Mouse (Mus musculus): ENCODE measurements around the gene Nkd1. TPM values are rescaled to one million over a fixed set of nuclear protein-coding genes. Genes with fewer than 3 reads are reported as not detected.
A peak's percentile ranks its signal among the peaks of the same experiment; 100 is the strongest.

The Nkd1 gene
- 10 to 100 TPM; 19.7 to 25.5 TPM for total RNA-seq (2021)
- long read RNA-seq, experiment 1, transcript Nkd1-201 (10 exons, 3,035 nt) = major isoform, 30 of 40 reads
- long read RNA-seq, experiment 1, partial matches to known transcripts = 3 of 40 reads
- long read RNA-seq, experiment 1, other reads (novel, unspliced or antisense) = 7 of 40 reads
- long read RNA-seq, experiment 2, transcript Nkd1-201 (10 exons, 3,035 nt) = major isoform, 22 of 31 reads
- long read RNA-seq, experiment 2, partial matches to known transcripts = 6 of 31 reads
- long read RNA-seq, experiment 2, other reads (novel, unspliced or antisense) = 3 of 31 reads

DNA sequence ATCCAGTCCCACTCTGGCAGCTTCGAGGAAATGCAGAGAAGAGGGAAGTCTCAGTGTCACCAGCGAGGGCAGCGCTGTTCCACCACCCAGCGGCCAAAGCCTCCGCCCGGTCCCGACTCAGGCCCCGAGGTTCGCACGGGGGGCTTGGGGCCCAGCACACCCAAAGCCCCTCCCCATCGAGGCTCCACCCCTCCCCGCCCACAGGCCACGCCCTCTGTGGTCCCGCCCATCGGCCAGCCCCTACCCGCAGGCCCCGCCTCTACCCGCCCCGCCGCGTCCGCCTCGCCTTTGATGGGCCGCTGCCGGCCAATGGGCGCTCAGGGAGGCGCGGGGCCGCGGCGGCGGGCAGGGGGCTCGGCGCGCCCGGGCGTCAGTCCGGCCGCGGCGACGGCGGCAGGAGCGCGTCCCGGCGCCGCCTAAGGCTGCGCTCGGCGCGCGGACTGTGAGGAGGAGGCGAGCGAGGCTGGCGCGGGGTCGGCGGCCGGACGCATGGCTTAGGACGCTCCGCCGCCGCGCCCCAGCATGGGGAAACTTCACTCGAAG, at the start of gene Nkd1:
Gene Nkd1, plus strand, starts transcription at position 370 of the 543 bp plus-strand sequence.
- intact Hi-C loops (cut with DNase I) = loop anchor here (2.0 to 10.0 kb wide), 5 partner anchors 46 to 234 kb away; partner anchors contain the start of gene Brd7
- peak; percentile 66 to 83 for DNase-seq (ENCODE audit: low spot score in 2 of 2)

DNA sequence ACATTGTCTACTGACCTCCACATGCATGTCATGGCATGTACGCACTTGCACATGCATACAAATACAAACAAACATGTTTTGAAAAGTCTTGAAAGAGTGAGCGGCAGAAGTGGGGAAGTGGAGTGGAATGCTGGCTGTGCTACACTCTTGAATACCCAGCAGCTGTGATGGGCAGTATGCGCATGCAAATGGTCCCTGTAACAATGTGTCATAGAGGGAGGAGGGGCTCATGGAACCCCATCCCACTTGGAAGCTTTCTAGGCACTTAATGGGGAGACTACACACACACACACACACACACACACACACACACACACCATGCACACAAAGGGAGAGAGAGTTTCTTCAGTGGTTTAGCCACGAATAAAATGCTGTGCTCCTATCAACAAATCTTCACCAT, 39.9 kb upstream of the Nkd1 start:
- DNase-seq (ENCODE audit: low spot score in 2 of 2) = no peak
- intact Hi-C loops (cut with DNase I) = no loop called here

DNA sequence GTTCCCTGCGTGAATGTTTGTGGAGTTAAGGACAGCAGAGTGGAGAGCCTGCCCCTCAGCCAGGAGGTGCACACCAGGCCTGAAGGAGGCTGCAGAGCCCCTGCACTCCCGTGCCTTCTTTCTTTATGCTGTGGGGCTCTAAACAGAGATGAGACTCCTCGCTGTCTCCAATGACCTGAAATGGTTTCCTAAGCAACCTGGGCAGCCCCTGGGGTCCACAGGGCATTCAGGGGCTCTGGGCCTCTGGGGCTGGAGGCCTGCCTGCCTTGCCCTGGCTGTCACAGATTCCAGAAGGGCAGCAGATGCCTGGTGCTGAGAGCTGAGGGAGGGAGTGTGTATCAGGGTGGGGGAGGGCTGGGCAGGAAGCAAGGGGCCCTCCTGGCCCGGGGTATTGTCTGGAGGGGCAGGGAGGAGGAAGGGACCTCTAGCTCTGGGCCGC, 32.7 kb upstream of the Nkd1 start:
- DNase-seq (ENCODE audit: low spot score in 2 of 2) = no peak
- intact Hi-C loops (cut with DNase I) = no loop called here

DNA sequence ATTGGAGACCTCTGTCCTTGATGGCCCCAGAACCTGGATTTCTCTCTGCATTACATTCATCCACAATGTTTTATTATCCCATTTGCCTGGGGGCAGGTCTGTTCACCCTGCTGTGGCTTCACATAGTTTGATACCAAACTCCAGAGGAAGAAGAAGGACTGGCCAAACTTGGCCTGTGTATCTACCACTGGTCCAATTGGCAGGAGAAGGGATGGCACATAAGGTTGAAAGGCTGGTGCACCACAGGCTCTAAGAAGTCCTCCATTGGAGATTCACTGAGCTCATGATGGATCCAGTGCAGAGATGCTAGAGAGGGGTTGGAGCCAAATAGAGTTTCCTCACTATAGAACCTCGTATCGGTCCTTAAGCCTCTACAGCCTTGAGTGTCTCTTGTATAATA, 27.1 kb upstream of the Nkd1 start:
- DNase-seq (ENCODE audit: low spot score in 2 of 2) = no peak
- intact Hi-C loops (cut with DNase I) = no loop called here

DNA sequence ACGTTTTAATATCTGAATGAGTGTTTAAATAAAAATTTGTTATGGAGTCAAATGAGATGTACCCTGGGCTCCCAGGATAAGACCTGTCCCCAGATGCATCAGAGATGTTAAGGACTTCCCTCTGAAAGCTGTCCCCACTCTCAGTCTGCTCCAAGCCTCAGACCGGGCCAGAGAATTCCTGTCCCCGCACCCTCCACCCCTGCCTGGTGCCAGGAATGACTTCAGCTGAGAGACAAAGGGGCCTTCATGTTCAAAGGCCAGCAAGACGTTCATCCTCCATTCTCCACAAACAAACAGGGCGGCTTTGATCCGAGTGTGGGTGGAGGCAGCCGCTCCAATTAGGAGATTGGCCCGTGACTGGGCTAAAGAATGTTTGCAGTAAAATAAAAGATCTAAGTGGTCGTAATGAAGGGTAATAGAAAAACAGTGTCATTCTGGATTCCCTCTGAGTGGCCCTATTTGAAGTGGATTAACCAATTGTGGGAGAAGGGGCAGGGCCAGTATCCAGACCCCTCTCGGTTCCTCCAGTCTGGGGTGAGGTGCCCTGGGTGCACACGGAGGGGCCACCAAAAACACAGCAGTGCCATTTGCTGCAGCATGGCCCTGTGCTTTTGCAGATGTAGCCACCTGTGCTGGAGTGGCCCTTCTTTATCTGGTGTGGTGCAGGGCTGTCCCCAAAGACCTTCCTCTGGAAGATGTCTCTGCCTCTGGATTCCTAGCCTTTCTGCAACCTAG, 25.9 kb upstream of the Nkd1 start:
- intact Hi-C loops (cut with DNase I) = no loop called here
- DNase-seq (ENCODE audit: low spot score in 2 of 2) = peak; percentile 24 to 48

DNA sequence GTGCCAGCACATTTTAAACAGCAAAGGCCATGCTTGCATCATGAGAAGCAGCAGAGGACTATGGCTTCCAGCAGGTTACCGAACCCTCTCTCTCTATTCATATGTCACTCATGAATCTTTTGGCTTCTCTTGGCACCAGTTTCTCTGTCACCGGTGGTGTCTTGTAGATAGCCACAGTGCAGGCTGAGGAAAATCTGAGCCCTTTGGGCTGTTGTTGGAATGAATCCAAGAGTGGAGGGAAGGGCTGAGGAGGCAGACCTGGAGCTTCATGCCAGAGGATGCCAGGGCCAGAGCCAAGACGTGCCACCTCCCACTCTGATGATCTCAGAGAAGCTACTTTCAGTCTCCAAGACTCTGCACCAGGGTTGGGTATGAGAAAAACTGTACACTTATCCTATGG, 19.0 kb upstream of the Nkd1 start:
- DNase-seq (ENCODE audit: low spot score in 2 of 2) = no peak
- intact Hi-C loops (cut with DNase I) = no loop called here

DNA sequence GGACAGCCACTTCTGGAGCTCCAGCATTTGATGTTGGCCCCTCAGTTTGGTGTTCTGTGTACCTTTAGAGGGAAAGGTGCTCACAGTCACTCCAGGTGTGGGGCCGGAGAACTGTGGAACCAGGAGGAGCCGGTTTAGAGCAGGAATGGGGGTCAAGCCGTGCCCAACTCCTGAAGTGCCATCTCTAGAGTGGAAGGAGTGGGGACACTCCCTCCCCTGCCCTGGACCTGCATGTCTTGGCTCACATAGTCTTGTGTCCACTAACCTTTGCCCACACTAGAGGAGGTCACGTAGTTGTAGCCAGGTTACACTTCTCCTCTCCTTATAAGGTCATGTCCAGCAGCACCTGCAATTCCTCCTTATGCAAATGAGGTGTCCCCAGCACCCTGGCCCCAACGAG, 14.2 kb upstream of the Nkd1 start:
- intact Hi-C loops (cut with DNase I) = no loop called here
- DNase-seq (ENCODE audit: low spot score in 2 of 2) = no peak

DNA sequence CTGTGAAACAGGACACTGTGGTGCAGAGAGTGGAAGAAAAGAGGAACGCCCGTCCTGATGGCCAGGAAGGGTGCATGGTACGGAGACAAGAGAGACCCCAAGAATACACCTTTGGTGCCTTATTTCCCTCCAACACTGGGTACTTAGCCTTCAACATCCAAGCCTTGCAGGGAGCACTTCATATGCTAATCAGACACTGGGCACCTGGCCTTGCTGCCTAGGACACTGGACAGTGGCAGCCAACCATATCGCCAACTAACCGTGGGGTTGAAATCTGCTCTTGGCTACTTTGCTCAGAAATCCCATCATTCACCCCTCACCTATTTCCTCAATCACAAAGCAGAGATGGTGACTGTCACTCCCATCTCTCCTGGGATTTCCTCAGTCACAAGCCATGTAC, 10.1 kb upstream of the Nkd1 start:
- intact Hi-C loops (cut with DNase I) = no loop called here
- no peak for DNase-seq (ENCODE audit: low spot score in 2 of 2)

DNA sequence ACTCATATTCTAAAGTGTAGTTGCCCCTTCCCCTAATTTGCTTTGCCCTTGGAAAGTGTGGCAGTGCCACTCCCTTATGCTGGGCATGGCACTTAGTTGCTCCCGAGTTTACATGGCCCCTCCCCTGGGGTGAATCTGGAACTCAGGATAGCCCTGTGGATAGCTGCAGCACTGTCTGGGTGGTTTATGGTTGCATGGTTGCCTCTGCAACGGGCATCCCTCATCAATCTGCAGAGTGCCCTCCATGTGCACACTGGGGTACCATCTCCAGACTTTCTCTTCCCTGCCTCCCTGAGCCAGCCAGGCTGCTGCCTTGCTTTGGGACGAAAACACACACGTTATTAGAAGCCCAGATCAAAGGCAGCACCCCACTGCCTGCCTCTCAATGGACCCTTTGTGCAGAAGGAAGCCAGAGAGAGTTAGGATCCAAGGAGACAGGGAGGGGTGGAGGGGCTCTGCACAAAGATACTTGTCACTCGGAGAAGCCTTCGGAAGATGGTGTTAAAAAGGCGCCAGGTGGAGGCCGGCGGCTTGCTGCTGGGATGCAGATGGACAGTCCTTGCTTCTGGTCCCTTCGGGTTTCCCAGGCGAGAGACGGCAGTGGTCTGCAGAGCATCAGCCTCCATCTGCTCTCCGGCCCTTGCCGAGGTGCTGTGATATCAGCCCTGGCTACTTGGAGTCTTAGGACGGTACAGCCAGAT, 8.9 kb upstream of the Nkd1 start:
- intact Hi-C loops (cut with DNase I) = no loop called here
- DNase-seq (ENCODE audit: low spot score in 2 of 2) = peak; percentile 54 to 55

DNA sequence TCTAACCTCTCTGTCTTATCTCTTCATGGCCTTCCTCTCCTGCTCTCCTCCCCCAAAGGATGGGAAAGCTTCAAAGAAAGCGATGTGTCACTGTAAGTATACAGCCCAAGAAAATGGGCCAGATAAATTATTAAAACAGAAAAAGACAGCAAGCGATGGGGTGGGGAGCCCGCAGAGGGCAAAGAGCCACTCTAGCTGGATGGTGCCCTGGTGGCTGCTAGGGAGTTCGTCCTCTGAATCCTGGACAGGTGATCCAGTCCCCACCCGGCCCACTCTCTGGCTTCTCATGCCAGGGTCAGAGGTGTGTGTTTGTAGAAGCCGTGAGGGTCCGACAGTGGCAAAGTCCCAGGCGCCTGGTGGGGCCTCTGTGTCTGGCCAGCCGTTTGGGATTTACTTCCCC, 3.1 kb upstream of the Nkd1 start:
- intact Hi-C loops (cut with DNase I) = no loop called here
- no peak for DNase-seq (ENCODE audit: low spot score in 2 of 2)

DNA sequence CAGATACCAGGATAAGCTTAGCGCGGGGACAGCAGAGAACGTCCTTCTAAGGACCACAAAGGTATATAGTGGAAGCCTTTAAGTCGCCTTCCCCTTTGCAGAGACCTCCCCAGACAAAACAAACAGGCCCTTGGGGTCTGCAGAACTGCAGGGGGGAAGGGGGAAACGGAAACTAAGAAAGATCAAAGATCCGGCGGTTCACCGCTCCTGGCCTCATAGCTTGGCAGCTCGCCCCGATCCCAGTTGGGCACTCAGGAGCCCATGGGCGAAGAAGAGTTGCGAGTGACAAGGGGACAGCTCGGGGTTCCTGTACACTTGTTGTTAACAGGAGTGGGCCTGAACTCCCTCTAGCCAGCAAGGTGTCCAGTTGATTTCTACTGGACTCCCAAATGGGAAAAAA, 773 bp upstream of the Nkd1 start:
- intact Hi-C loops (cut with DNase I) = loop anchor here (2.0 to 10.0 kb wide), 5 partner anchors 47 to 234 kb away; partner anchors contain the start of gene Brd7
- DNase-seq (ENCODE audit: low spot score in 2 of 2) = peak in 1 of 2 experiments; percentile 15

DNA sequence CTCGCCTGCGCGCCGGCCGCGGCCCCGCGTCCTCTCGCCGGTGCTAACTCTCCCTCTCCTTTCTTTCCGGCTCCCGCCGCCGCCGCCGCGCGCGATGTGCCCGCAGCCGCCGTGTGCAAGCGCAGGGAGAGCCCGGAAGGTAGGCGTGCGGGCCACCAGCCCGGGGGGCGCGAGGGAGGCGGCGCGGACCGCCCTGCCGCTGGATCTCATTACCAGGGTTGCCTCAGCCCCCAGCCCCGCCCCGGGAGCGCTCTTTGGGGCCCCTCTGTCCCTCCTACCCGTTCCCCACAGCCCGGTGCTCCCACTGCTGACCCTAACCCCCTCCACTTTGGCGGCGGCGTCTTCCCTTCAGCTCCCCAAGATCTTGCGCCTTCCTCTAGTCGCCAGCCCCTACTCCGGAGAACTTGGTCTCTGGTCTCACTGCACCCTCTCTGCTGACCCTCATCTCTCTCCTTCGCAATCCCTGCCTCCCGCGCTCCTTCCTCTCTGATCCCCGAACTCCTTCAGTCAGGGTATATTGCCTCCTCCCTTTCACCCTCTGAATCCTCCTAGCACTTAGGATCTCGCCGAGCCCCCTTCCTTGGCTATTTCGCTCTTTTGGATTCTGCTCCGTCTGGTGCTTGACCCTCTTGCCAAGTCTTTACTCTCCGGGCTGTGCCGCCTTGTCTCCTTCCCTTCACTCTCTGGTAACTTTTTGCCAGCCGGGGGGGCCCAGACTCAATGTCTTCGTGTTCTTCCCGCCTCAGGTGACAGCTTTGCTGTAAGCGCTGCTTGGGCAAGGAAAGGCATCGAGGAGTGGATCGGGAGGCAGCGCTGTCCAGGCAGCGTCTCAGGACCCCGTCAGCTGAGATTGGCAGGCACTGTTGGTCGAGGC, 624 bp downstream of the Nkd1 start:
- peak in 1 of 2 experiments; percentile 18 for DNase-seq (ENCODE audit: low spot score in 2 of 2)
- intact Hi-C loops (cut with DNase I) = loop anchor here (2.0 to 10.0 kb wide), 5 partner anchors 46 to 233 kb away; partner anchors contain the start of gene Brd7

DNA sequence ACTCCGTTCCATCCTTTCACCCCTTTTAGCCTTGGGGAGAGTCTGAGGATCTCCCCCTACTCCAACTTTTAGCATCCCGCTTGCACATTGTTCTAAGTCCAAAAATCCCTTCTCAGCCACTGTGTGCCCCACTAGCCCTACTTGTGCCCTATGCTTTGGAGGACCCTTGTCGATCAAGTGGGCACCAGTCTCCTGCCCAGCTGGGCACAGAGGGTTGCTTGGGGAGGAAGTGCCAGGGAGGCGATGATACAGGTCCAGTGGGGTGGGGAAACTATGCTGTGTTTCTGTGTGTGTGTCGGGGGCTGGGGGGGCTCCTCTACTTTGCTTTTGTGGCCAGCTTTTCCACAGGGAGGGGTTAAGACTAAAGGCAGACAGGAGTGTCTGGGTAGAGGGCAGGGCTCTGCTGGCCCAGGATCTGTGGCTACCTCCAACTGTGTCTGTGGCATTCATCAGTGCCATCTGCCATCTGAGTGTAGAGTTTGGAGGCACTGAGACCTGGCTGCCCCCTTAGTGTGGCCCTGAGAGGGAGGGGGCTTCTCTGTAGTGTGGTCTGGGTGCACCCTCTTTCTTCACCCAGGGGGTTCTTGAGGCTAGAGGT, 1.4 kb downstream of the Nkd1 start:
- intact Hi-C loops (cut with DNase I) = loop anchor here (5.0 to 10.0 kb wide), 4 partner anchors 45 to 232 kb away; partner anchors contain the start of gene Brd7
- no peak for DNase-seq (ENCODE audit: low spot score in 2 of 2)

DNA sequence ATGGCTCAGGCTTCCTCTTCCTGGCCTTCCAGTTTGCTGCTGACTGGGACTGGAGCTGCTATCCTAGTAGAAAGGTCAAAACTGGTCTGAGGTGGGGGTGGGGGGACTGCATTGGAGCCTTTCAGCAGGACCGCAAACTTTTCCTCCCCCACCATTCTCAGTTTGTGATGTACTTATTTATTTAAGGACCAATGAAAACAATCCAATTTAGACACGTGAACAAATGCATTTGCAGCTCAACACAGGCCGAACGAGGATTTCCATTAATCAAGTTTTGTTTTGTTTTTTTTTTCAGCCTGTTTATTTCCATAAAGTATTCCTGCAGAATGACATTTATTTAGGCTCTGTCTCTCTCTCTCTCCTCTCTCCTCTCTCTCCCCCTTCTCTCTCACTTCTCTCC, 2.5 kb downstream of the Nkd1 start:
- intact Hi-C loops (cut with DNase I) = loop anchor here (5.0 to 10.0 kb wide), 4 partner anchors 44 to 231 kb away; partner anchors contain the start of gene Brd7
- no peak for DNase-seq (ENCODE audit: low spot score in 2 of 2)

DNA sequence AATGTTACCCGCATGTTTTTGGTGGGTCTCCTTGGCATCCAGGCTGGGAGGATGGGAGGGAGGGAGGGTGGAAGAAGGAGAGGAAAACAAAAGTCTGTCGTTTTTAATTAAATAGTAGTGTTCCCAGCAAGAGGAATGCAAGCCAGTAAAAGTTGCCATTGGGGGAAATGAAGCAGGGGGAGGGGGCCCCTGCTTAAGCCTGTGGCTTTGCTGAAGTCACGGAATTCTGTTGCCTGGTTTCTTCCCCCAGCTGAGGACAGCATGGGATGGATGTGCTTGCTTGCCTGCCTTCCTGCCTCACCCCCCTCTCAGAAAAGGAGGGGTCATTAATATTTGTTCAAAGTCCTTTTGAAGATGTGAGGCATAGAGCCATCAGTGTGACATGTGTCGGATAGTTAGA, 3.0 kb downstream of the Nkd1 start:
- DNase-seq (ENCODE audit: low spot score in 2 of 2) = no peak
- intact Hi-C loops (cut with DNase I) = loop anchor here (5.0 to 10.0 kb wide), 4 partner anchors 43 to 231 kb away; partner anchors contain the start of gene Brd7

DNA sequence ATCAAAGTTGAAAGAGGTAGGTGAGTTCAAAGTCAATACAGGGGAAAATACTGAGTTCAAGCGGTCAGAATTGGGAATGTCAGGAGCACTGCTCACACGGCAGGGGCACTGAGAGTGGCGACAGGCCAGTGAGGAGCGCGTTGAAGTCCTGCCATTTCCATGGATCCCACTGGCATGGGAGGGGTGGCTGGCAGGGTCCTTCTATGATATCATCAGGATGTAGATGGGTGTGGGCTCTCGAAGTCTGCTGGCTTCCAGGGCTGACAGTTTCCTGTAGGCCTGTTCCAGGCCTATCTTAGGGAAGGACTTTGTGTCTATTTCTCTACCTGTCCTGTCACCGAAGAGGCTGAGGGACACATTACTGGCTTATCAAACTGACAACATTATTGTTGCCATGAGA, 3.7 kb downstream of the Nkd1 start:
- no peak for DNase-seq (ENCODE audit: low spot score in 2 of 2)
- intact Hi-C loops (cut with DNase I) = loop anchor here (5.0 to 10.0 kb wide), 4 partner anchors 42 to 230 kb away; partner anchors contain the start of gene Brd7

DNA sequence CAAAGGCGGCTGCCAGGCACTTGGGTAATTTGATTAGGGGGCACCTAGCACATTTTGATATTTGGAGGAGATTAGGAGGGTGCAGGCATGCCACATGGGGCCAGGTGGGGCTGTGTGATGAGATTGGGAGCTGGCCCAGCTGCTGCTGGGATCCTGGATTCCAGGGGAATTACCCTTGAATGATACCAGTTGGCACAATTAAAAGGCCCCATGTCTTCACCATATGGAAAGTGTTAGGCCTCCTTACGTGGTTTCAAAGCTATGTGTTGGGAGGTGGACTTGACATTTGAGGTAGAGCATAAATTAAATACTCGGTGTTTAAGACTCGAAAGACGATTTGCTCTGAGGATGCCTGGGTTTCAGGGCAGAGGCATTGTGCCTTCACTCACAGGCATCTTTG, 5.1 kb downstream of the Nkd1 start:
- intact Hi-C loops (cut with DNase I) = loop anchor here (10.0 kb wide), 1 partner anchor 229 kb away; no protein-coding TSS in a partner anchor
- DNase-seq (ENCODE audit: low spot score in 2 of 2) = no peak

DNA sequence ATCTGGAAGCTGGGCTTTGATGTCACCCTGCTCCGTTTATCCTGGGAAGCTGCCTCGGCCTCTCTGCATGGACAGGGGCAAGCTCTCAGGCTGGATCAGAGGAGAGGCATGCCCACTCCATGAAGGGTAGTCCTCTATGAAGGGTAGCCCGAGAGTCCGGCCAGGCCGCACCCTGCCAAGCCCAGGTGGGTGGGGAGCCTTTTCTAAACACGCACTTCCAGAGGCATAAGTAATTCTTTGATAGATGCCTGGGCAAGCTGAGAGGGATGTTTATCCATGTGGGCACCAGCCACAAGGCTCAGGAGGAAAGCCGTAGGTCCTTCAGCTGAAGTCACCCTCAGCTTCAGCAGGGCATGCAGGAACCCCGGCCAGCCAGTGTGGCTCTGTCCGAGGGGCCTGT, 7.0 kb downstream of the Nkd1 start:
- DNase-seq (ENCODE audit: low spot score in 2 of 2) = no peak
- intact Hi-C loops (cut with DNase I) = loop anchor here (10.0 kb wide), 1 partner anchor 227 kb away; no protein-coding TSS in a partner anchor

Data from left cerebral cortex, postnatal 14 days (tissue).